Mouse (Mus musculus): ENCODE results near the gene Ephb1. TPM values are rescaled to one million over a fixed set of nuclear protein-coding genes. Genes with fewer than 3 reads are reported as not detected.

The Ephb1 gene
- polyA plus RNA-seq, 1 experiment, result not detected

GRCm38 (mm10) chr9:102298741-102299140 lies 55.8 kb downstream of the Ephb1 start:
- TF ChIP-seq GATA1 (IDR thresholded peaks at IDR 0.05; ENCODE audit: low read length), result no peak

- TF ChIP-seq GATA1 (IDR thresholded peaks at IDR 0.05; ENCODE audit: low read length), result no peak
Measured at GRCm38 (mm10) chr9:102297986-102298385, 56.5 kb downstream of the Ephb1 start.

- no peak for TF ChIP-seq GATA1 (IDR thresholded peaks at IDR 0.05; ENCODE audit: low read length)
Measured at GRCm38 (mm10) chr9:102297176-102297575, 57.3 kb downstream of the Ephb1 start.

GRCm38 (mm10) chr9:102293605-102294004 lies 60.9 kb downstream of the Ephb1 start:
- TF ChIP-seq GATA1 (IDR thresholded peaks at IDR 0.05; ENCODE audit: low read length), result no peak

- no peak for TF ChIP-seq GATA1 (IDR thresholded peaks at IDR 0.05; ENCODE audit: low read length)
Measured at GRCm38 (mm10) chr9:102291230-102291629, 63.3 kb downstream of the Ephb1 start.

- no peak for TF ChIP-seq GATA1 (IDR thresholded peaks at IDR 0.05; ENCODE audit: low read length)
Measured at GRCm38 (mm10) chr9:102288356-102288755, 66.1 kb downstream of the Ephb1 start.

- TF ChIP-seq GATA1 (IDR thresholded peaks at IDR 0.05; ENCODE audit: low read length), result no peak
Measured at GRCm38 (mm10) chr9:102275931-102276330, 78.6 kb downstream of the Ephb1 start.

- TF ChIP-seq GATA1 (IDR thresholded peaks at IDR 0.05; ENCODE audit: low read length), result no peak
Measured at GRCm38 (mm10) chr9:102274016-102274415, 80.5 kb downstream of the Ephb1 start.

GRCm38 (mm10) chr9:102273469-102273808 lies 81.1 kb downstream of the Ephb1 start:
- no peak for TF ChIP-seq GATA1 (IDR thresholded peaks at IDR 0.05; ENCODE audit: low read length)

- TF ChIP-seq GATA1 (IDR thresholded peaks at IDR 0.05; ENCODE audit: low read length), result no peak
Measured at GRCm38 (mm10) chr9:102272731-102273468, 81.6 kb downstream of the Ephb1 start.

GRCm38 (mm10) chr9:102270496-102270895 lies 84.0 kb downstream of the Ephb1 start:
- TF ChIP-seq GATA1 (IDR thresholded peaks at IDR 0.05; ENCODE audit: low read length), result no peak

GRCm38 (mm10) chr9:102267311-102268027 lies 87.0 kb downstream of the Ephb1 start:
- TF ChIP-seq GATA1 (IDR thresholded peaks at IDR 0.05; ENCODE audit: low read length), result no peak

GRCm38 (mm10) chr9:102263760-102264159 lies 90.7 kb downstream of the Ephb1 start:
- TF ChIP-seq GATA1 (IDR thresholded peaks at IDR 0.05; ENCODE audit: low read length), result no peak

- no peak for TF ChIP-seq GATA1 (IDR thresholded peaks at IDR 0.05; ENCODE audit: low read length)
Measured at GRCm38 (mm10) chr9:102262100-102262501, 92.4 kb downstream of the Ephb1 start.

GRCm38 (mm10) chr9:102261511-102261910 lies 93.0 kb downstream of the Ephb1 start:
- no peak for TF ChIP-seq GATA1 (IDR thresholded peaks at IDR 0.05; ENCODE audit: low read length)

- no peak for TF ChIP-seq GATA1 (IDR thresholded peaks at IDR 0.05; ENCODE audit: low read length)
Measured at GRCm38 (mm10) chr9:102256407-102256806, 98.1 kb downstream of the Ephb1 start.

- TF ChIP-seq GATA1 (IDR thresholded peaks at IDR 0.05; ENCODE audit: low read length), result no peak
Measured at GRCm38 (mm10) chr9:102255803-102256202, 98.7 kb downstream of the Ephb1 start.
